Comparison of ENCODE assay signal across 9 mouse cellular contexts in genomic region chr4:126200036-126200435, GRCm38 (mm10). TPM values are rescaled to one million over a fixed set of nuclear protein-coding genes. Genes with fewer than 3 reads are reported as not detected.
DNase-seq lines count a peak whose midpoint lies in the region; ATAC-seq and TF ChIP-seq lines count a peak whose summit lies in the region.
"Had no signal": no experiment of that assay in that cellular context is flagged by ENCODE, and none has a peak within 500 bp of the region (broad histone marks: within the 10 kb centered on the region; RNA-seq: fewer than 3 reads in every experiment).

No protein-coding gene starts in this region.

- no peaks in the 10 kb centered on the region for H3K27me3 ChIP-seq in heart, adult 2 months (ENCODE audit: control insufficient read depth, insufficient read depth, low read length)
- H3K27me3 ChIP-seq in E14TG2a.4 (ENCODE audit: insufficient read depth, low read length): no peaks in the 10 kb centered on the region
- no peaks in the 10 kb centered on the region for H3K27me3 ChIP-seq in heart, embryonic 16.5 days (ENCODE audit: control insufficient read depth, insufficient read depth, low read length)
- no peaks in the 10 kb centered on the region for H3K27me3 ChIP-seq in liver, embryonic 14.5 days (ENCODE audit: control insufficient read depth, insufficient read depth, low read length)
- H3K27me3 ChIP-seq in thymus, adult 2 months (ENCODE audit: control insufficient read depth, insufficient read depth, low read length): no peaks in the 10 kb centered on the region

- H3K79me2 ChIP-seq in heart, adult 2 months (replicated peaks; ENCODE audit: control insufficient read depth, insufficient read depth, low read length): peaks cover 2% of the 10 kb centered on the region

- no peak for DNase-seq in heart, adult 2 months
- no peak for DNase-seq in heart, postnatal 25 days (ENCODE audit: low spot score)
- no peak for DNase-seq in liver, embryonic 14.5 days (ENCODE audit: low read depth in 3 of 3, low spot score in 3 of 3)
- no peak for DNase-seq in thymus, adult 2 months
- DNase-seq in layer of hippocampus, adult 11-12 months (ENCODE audit: low spot score): no peak
- no peak for DNase-seq in Muller cell, postnatal 12 days (ENCODE audit: inconsistent ontology term)
- DNase-seq: gastrocnemius, postnatal 10 days had no signal

- no peak overlapping the region for H3K9ac ChIP-seq in heart, adult 2 months (ENCODE audit: low read depth, low read length)
- H3K9ac ChIP-seq in heart, embryonic 16.5 days (ENCODE audit: low read length): peak overlapping the region; percentile 93
- H3K9ac ChIP-seq in liver, embryonic 14.5 days (replicated peaks): peak overlapping the region; percentile 93

- H3K4me2 ChIP-seq in heart, embryonic 16.5 days (ENCODE audit: low read depth, low read length): peak overlapping the region; percentile 78
- H3K4me2 ChIP-seq in liver, embryonic 14.5 days (ENCODE audit: low read depth): peak overlapping the region; percentile 97

- TF ChIP-seq POLR2A in heart, adult 2 months (IDR thresholded peaks at IDR 0.05; ENCODE audit: insufficient read depth, low read depth, low read length): no peak
- TF ChIP-seq POLR2A in thymus, adult 2 months (IDR thresholded peaks at IDR 0.05; ENCODE audit: control insufficient read depth, extremely low read depth, insufficient read depth, low read length, poor library complexity): no peak

- ATAC-seq in heart, embryonic 16.5 days (replicated peaks; ENCODE audit: extremely low read depth, insufficient read depth, low FRiP score): no peak
- ATAC-seq in liver, embryonic 14.5 days (ENCODE audit: insufficient read depth): no peak

- 7% methylated on average over 1 of the region's 1 CpGs for WGBS in heart, adult 2 months
- 18% methylated on average over 1 of the region's 1 CpGs for WGBS in heart, embryonic 16.5 days
- WGBS in liver, embryonic 14.5 days (ENCODE audit: insufficient replicate concordance): 44% methylated on average over 1 of the region's 1 CpGs
- 55% methylated on average over 1 of the region's 1 CpGs for WGBS in thymus, adult 2 months

- H3K4me3 ChIP-seq in heart, adult 2 months: no peak overlapping the region
- H3K4me3 ChIP-seq in E14TG2a.4 (replicated peaks; ENCODE audit: low read length): peak overlapping the region; percentile 88
- H3K4me3 ChIP-seq in heart, embryonic 16.5 days (ENCODE audit: low read length): peak overlapping the region; percentile 88
- peak overlapping the region in 1 of 2 experiments; percentile 90; a peak in 2 of 4 replicates for H3K4me3 ChIP-seq in liver, embryonic 14.5 days (ENCODE audit: insufficient read depth in 1 of 2, low read depth in 2 of 2, low read length in 2 of 2)
- no peak overlapping the region for H3K4me3 ChIP-seq in thymus, adult 2 months (ENCODE audit: control insufficient read depth, insufficient read depth, low read length)

- H3K9me3 ChIP-seq in E14TG2a.4 (ENCODE audit: low read length): no peaks in the 10 kb centered on the region
- no peaks in the 10 kb centered on the region for H3K9me3 ChIP-seq in heart, embryonic 16.5 days (replicated peaks; ENCODE audit: control insufficient read depth, low read length)
- H3K9me3 ChIP-seq in liver, embryonic 14.5 days (ENCODE audit: control insufficient read depth, low read length): no peaks in the 10 kb centered on the region

- TF ChIP-seq CTCF in heart, adult 2 months (IDR thresholded peaks at IDR 0.05): no peak
- no peak for TF ChIP-seq CTCF in E14TG2a.4 (conservative IDR thresholded peaks at IDR 0.05; ENCODE audit: low read length)
- TF ChIP-seq CTCF in liver, embryonic 14.5 days (IDR thresholded peaks at IDR 0.05; ENCODE audit: low read depth): no peak
- no peak for TF ChIP-seq CTCF in thymus, adult 2 months (IDR thresholded peaks at IDR 0.05; ENCODE audit: borderline replicate concordance, control insufficient read depth, extremely low read depth, insufficient read depth, low read length, poor library complexity)

- no peak for TF ChIP-seq EP300 in heart, adult 2 months (IDR thresholded peaks at IDR 0.05; ENCODE audit: insufficient read depth, low read depth, low read length)
- no peak for TF ChIP-seq EP300 in liver, embryonic 14.5 days (IDR thresholded peaks at IDR 0.05; ENCODE audit: low read depth)

- H3K4me1 ChIP-seq in heart, adult 2 months (ENCODE audit: control insufficient read depth, insufficient read depth, low read length): peaks cover 20% of the 10 kb centered on the region
- peaks cover 78% of the 10 kb centered on the region for H3K4me1 ChIP-seq in E14TG2a.4 (replicated peaks; ENCODE audit: low read depth, low read length)
- peaks cover 50% of the 10 kb centered on the region for H3K4me1 ChIP-seq in heart, embryonic 16.5 days (ENCODE audit: control insufficient read depth, insufficient read depth, low read length)
- H3K4me1 ChIP-seq in liver, embryonic 14.5 days (replicated peaks; ENCODE audit: control insufficient read depth in 2 of 2, insufficient read depth in 2 of 2, low read length in 1 of 2): peaks cover 39 to 44% of the 10 kb centered on the region in 2 experiments
- peaks cover 23% of the 10 kb centered on the region for H3K4me1 ChIP-seq in thymus, adult 2 months (replicated peaks; ENCODE audit: control insufficient read depth, insufficient read depth, low read length)

- peak overlapping the region; percentile 26; the same call in 1 of the 2 replicates for H3K27ac ChIP-seq in heart, adult 2 months
- H3K27ac ChIP-seq in heart, embryonic 16.5 days (ENCODE audit: low read length): peak overlapping the region; percentile 45
- H3K27ac ChIP-seq in liver, embryonic 14.5 days: peak overlapping the region; percentile 94; the same call in 1 of the 2 replicates
- no peak overlapping the region for H3K27ac ChIP-seq in thymus, adult 2 months (ENCODE audit: control insufficient read depth, insufficient read depth, low read length)

- peaks cover 44% of the 10 kb centered on the region for H3K36me3 ChIP-seq in heart, adult 2 months (ENCODE audit: control insufficient read depth, insufficient read depth, low read length)
- peaks cover 45% of the 10 kb centered on the region for H3K36me3 ChIP-seq in E14TG2a.4 (ENCODE audit: insufficient read depth, low read length)
- H3K36me3 ChIP-seq in heart, embryonic 16.5 days (ENCODE audit: control insufficient read depth, insufficient read depth): 0 out of 2 replicates have a peak, but pooled peaks cover 3% of the 10 kb centered on the region
- peaks cover 23% of the 10 kb centered on the region for H3K36me3 ChIP-seq in liver, embryonic 14.5 days (replicated peaks; ENCODE audit: control insufficient read depth, insufficient read depth, low read depth)
- no peaks in the 10 kb centered on the region for H3K36me3 ChIP-seq in thymus, adult 2 months (ENCODE audit: control insufficient read depth, insufficient read depth, low read length)

- intact Hi-C loops in heart, adult 2 months (cut with DNase I): loop anchor here (2.0 kb wide), 1 partner anchor 13 kb away; no protein-coding TSS in a partner anchor
- intact Hi-C loops in heart, postnatal 25 days (cut with DNase I): no loop called here

RNA-seq across cellular contexts. Expression of gene Thrap3, which starts 2.5 kb away (rescaled TPM):
- 100 to 1,000 TPM; 100 to 118 TPM for total RNA-seq in heart, adult 2 months (2021)
- 37.9 and 61.4 TPM in 2 replicates for polyA plus RNA-seq in heart, adult 2 months (2012; rRNA removed)
- 100 to 1,000 TPM; 108 to 111 TPM for total RNA-seq in heart, postnatal 25 days (2021)
- polyA plus RNA-seq in heart, embryonic 16.5 days (2015; fragmentation: Nextera tagmentation; extraction: Ambion mirVana): 137 and 143 TPM in 2 replicates
- 39.2 and 62.6 TPM in 2 replicates for polyA plus RNA-seq in liver, embryonic 14.5 days (2012; rRNA removed)
- polyA plus RNA-seq in liver, embryonic 14.5 days (2014; fragmentation: Nextera tagmentation; extraction: Ambion mirVana): 77.9 and 84.2 TPM in 2 replicates
- 91.8 and 101 TPM in 2 replicates for polyA plus RNA-seq in thymus, adult 2 months (2012; rRNA removed)

RNA-seq across cellular contexts. Expression of gene Sh3d21, which starts 36.7 kb away (rescaled TPM):
- 1 to 10 TPM; 1.5 to 2.7 TPM for total RNA-seq in heart, adult 2 months (2021)
- 1.9 and 2.0 TPM in 2 replicates for polyA plus RNA-seq in heart, adult 2 months (2012; rRNA removed)
- 1 to 10 TPM; 1.9 to 3.1 TPM for total RNA-seq in heart, postnatal 25 days (2021)
- 2.7 and 3.4 TPM in 2 replicates for polyA plus RNA-seq in heart, embryonic 16.5 days (2015; fragmentation: Nextera tagmentation; extraction: Ambion mirVana)
- polyA plus RNA-seq in liver, embryonic 14.5 days (2012; rRNA removed): 0.46 and 0.53 TPM in 2 replicates
- 0.77 and 0.93 TPM in 2 replicates for polyA plus RNA-seq in liver, embryonic 14.5 days (2014; fragmentation: Nextera tagmentation; extraction: Ambion mirVana)
- 0.75 and 1.2 TPM in 2 replicates for polyA plus RNA-seq in thymus, adult 2 months (2012; rRNA removed)

RNA-seq across cellular contexts. Expression of gene Eva1b, which starts 52.5 kb away (rescaled TPM):
- 10 to 100 TPM in 1 of 2 experiments, 1 to 10 TPM in 1; 9.5 to 11.9 TPM for total RNA-seq in heart, adult 2 months (2021)
- polyA plus RNA-seq in heart, adult 2 months (2012; rRNA removed): 15.2 and 19.7 TPM in 2 replicates
- total RNA-seq in heart, postnatal 25 days (2021): 10 to 100 TPM; 15.2 to 17.6 TPM
- 29.5 TPM in 2 replicates for polyA plus RNA-seq in heart, embryonic 16.5 days (2015; fragmentation: Nextera tagmentation; extraction: Ambion mirVana)
- 11.9 and 14.8 TPM in 2 replicates for polyA plus RNA-seq in liver, embryonic 14.5 days (2012; rRNA removed)
- 11.0 and 12.0 TPM in 2 replicates for polyA plus RNA-seq in liver, embryonic 14.5 days (2014; fragmentation: Nextera tagmentation; extraction: Ambion mirVana)
- 94.3 and 95.2 TPM in 2 replicates for polyA plus RNA-seq in thymus, adult 2 months (2012; rRNA removed)

RNA-seq across cellular contexts. Expression of gene Map7d1, which starts 56.1 kb away (rescaled TPM):
- total RNA-seq in heart, adult 2 months (2021): 100 to 1,000 TPM; 253 to 267 TPM
- 149 and 161 TPM in 2 replicates for polyA plus RNA-seq in heart, adult 2 months (2012; rRNA removed)
- total RNA-seq in heart, postnatal 25 days (2021): 100 to 1,000 TPM; 255 to 285 TPM
- 34.7 and 36.1 TPM in 2 replicates for polyA plus RNA-seq in heart, embryonic 16.5 days (2015; fragmentation: Nextera tagmentation; extraction: Ambion mirVana)
- 8.6 and 9.4 TPM in 2 replicates for polyA plus RNA-seq in liver, embryonic 14.5 days (2012; rRNA removed)
- 4.9 and 6.1 TPM in 2 replicates for polyA plus RNA-seq in liver, embryonic 14.5 days (2014; fragmentation: Nextera tagmentation; extraction: Ambion mirVana)
- 74.6 and 84.2 TPM in 2 replicates for polyA plus RNA-seq in thymus, adult 2 months (2012; rRNA removed)

Comparison
In these comparisons a context has a peak if more than half of its experiments do, and no peak if none do; other contexts are left out.
1. H3K4me3 ChIP-seq: peak in E14TG2a.4 (single experiment) and heart, embryonic 16.5 days (single experiment); none in heart, adult 2 months (single experiment) and thymus, adult 2 months (single experiment).